Mouse (Mus musculus) stomach, postnatal 0 days (tissue): ENCODE measurements around the gene Amt.

Experiments used
- CTCF ChIP-seq: IDR thresholded peaks from 2 replicates; pipeline ENCODE4 v1.5.1; 2016; ENCODE audit warnings: antibody characterized with exemption, low read depth, mild to moderate bottlenecking, moderate library complexity
- EP300 ChIP-seq: optimal IDR thresholded peaks from 2 replicates; pipeline ENCODE3; 2016; ENCODE audit warnings: antibody characterized with exemption

- no peak for TF ChIP-seq CTCF
- TF ChIP-seq EP300 = no peak
These were observed 8.1 kb downstream of the Amt start for GRCm38 (mm10) chr9:108304716-108305115.
